Mouse (Mus musculus) neural tube, embryonic 12.5 days (tissue): ENCODE measurements around the gene Thap2. TPM values are rescaled to one million over a fixed set of nuclear protein-coding genes. Genes with fewer than 3 reads are reported as not detected.

Experiments used
- ATAC-seq: fragments of 200-750 bp; cut with Nextera tagmentation; 2 replicates; pipeline ENCODE4 v1.8.0; 2017; ENCODE audit warnings: low read depth, mild to moderate bottlenecking, moderate TSS enrichment, moderate library complexity; ENCODE audit not compliant: low FRiP score
- H3K27ac ChIP-seq: fragments of 300-500 bp; sonication (generic); 2 replicates; pipeline ENCODE4 v1.5.1; 2016
- H3K27me3 ChIP-seq: fragments of 300-500 bp; sonication (generic); replicated peaks from 2 replicates; pipeline ENCODE4 v1.6.1; 2016; ENCODE audit warnings: mild to moderate bottlenecking
- H3K36me3 ChIP-seq: fragments of 300-500 bp; sonication (generic); 2 replicates; pipeline ENCODE4 v1.6.1; 2016; ENCODE audit warnings: mild to moderate bottlenecking
- H3K4me1 ChIP-seq: fragments of 300-500 bp; sonication (generic); 2 replicates; pipeline ENCODE4 v1.6.1; 2016
- H3K4me2 ChIP-seq: fragments of 300-500 bp; sonication (generic); replicated peaks from 2 replicates; pipeline ENCODE4 v1.6.1; 2016; ENCODE audit warnings: mild to moderate bottlenecking
- H3K4me3 ChIP-seq: fragments of 300-500 bp; sonication (generic); 2 replicates; pipeline ENCODE4 v1.5.1; 2016
- H3K9ac ChIP-seq: fragments of 300-500 bp; sonication (generic); 2 replicates; pipeline ENCODE4 v1.6.1; 2016; ENCODE audit warnings: mild to moderate bottlenecking
- H3K9me3 ChIP-seq: fragments of 300-500 bp; sonication (generic); 2 replicates; pipeline ENCODE4 v1.6.1; 2016; ENCODE audit warnings: mild to moderate bottlenecking
- WGBS: fragments of 180-500 bp; shearing (Covaris S2); methylation state at CpG from one replicate; pipeline ENCODE4 v1.1.7; 2016; 5-methylcytosine and 5-hydroxymethylcytosine counted together
- polyA plus RNA-seq: library from polyadenylated mRNA; unstranded; fragments of >200 nt; fragmentation: Nextera tagmentation; extraction: Ambion mirVana; gene quantifications from 2 replicates; pipeline ENCODE4 v1.2.1, GENCODE M21; 2016

Gene Thap2
- polyA plus RNA-seq, 1 experiment from 2014 or later, result 34.0 TPM

GRCm38 (mm10) chr10:115382846-115383643 is 1.2 kb downstream of the Thap2 start:
- WGBS, result 15% methylated on average over 12 of the region's 12 CpGs
- Histone ChIP-seq H3K27me3 (no peaks in the 10 kb centered on the region), H3K4me1 (peaks cover 25% of the 10 kb centered on the region), H3K36me3 (no peaks in the 10 kb centered on the region; the same call in 1 of the 2 replicates), H3K9me3 (no peaks in the 10 kb centered on the region), H3K4me2 (peak overlapping the region; percentile 80), H3K9ac (peak overlapping the region; percentile 98), H3K4me3 (peak overlapping the region; percentile 98), H3K27ac (peak overlapping the region; percentile 15; the same call in 1 of the 2 replicates)
- ATAC-seq, result no peak

- Histone ChIP-seq H3K4me2 (peak overlapping the region; percentile 80; the same call in 1 of the 2 replicates), H3K9ac (no peak overlapping the region), H3K9me3 (no peaks in the 10 kb centered on the region), H3K4me3 (no peak overlapping the region), H3K27ac (no peak overlapping the region), H3K27me3 (no peaks in the 10 kb centered on the region), H3K36me3 (no peaks in the 10 kb centered on the region; the same call in 1 of the 2 replicates), H3K4me1 (peaks cover 16% of the 10 kb centered on the region)
- 84% methylated on average over 2 of the region's 2 CpGs for WGBS
- no peak for ATAC-seq
Measured at GRCm38 (mm10) chr10:115381506-115382084, 2.6 kb downstream of the Thap2 start.

- Histone ChIP-seq H3K9me3 (no peaks in the 10 kb centered on the region), H3K4me2 (peak overlapping the region; percentile 70), H3K27ac (no peak overlapping the region), H3K4me3 (no peak overlapping the region), H3K9ac (no peak overlapping the region), H3K36me3 (no peaks in the 10 kb centered on the region), H3K27me3 (no peaks in the 10 kb centered on the region), H3K4me1 (peaks cover 16% of the 10 kb centered on the region; the same call in 1 of the 2 replicates)
- WGBS, result 81% methylated on average over 4 of the region's 4 CpGs
- no peak for ATAC-seq
Measured at GRCm38 (mm10) chr10:115363151-115363550, 21.1 kb downstream of the Thap2 start.

DNA sequence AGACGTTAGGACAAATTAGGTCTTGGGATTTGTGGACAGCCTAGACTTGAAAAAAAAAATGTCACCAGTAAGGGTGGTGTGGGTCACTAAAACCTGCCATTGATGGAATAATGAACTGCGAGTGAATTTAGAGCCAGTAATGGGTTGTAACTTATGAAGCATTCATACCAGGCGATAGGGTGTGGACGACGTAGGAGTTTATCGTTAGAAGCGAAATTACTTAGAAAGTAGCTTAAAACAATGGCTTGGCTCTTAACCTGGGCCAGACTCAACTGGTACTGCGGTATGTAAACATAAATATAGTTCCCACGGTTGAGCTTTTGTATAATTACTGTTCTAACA is 21.6 kb downstream of the Thap2 start:
- Histone ChIP-seq H3K36me3 (no peaks in the 10 kb centered on the region), H3K27me3 (no peaks in the 10 kb centered on the region), H3K9me3 (no peaks in the 10 kb centered on the region), H3K4me3 (peak overlapping the region; percentile 54), H3K27ac (peak overlapping the region; percentile 72; the same call in 1 of the 2 replicates), H3K9ac (peak overlapping the region; percentile 45; the same call in 1 of the 2 replicates), H3K4me2 (peak overlapping the region; percentile 70), H3K4me1 (peaks cover 16% of the 10 kb centered on the region; the same call in 1 of the 2 replicates)
- WGBS, result 8% methylated on average over 9 of the region's 9 CpGs
- no peak; the same call in 1 of the 2 replicates for ATAC-seq

- H3K27me3 ChIP-seq, result no peaks in the 10 kb centered on the region
- peak within 1 kb of the TSS; percentile 54 for H3K4me3 ChIP-seq
- H3K9me3 ChIP-seq, result no peaks in the 10 kb centered on the region
- H3K4me2 ChIP-seq, result peak within 1 kb of the TSS; percentile 70
- peaks cover 4% of the 10 kb centered on the region; the same call in 1 of the 2 replicates for H3K36me3 ChIP-seq
- H3K27ac ChIP-seq, result peak within 1 kb of the TSS; percentile 72
- peak; percentile 98 for ATAC-seq
- H3K4me1 ChIP-seq, result peaks cover 16% of the 10 kb centered on the region; the same call in 1 of the 2 replicates
- peak within 1 kb of the TSS; percentile 45 for H3K9ac ChIP-seq
- WGBS, result under 1% methylated on average over 57 of the region's 58 CpGs
Measured at GRCm38 (mm10) chr10:115361840-115362622, 22.2 kb downstream of the Thap2 start, which contains the start of gene Tmem19. TSS of gene Tmem19 (minus strand) at chr10:115362501.

- Histone ChIP-seq H3K36me3 (peaks cover 18% of the 10 kb centered on the region), H3K27me3 (no peaks in the 10 kb centered on the region), H3K4me2 (no peak overlapping the region), H3K9me3 (no peaks in the 10 kb centered on the region), H3K27ac (no peak overlapping the region), H3K9ac (no peak overlapping the region), H3K4me1 (peaks cover 16% of the 10 kb centered on the region; the same call in 1 of the 2 replicates), H3K4me3 (no peak overlapping the region)
- WGBS, result 94% methylated on average over 7 of the region's 7 CpGs
- no peak for ATAC-seq
Measured at GRCm38 (mm10) chr10:115359066-115359465, 25.2 kb downstream of the Thap2 start.

GRCm38 (mm10) chr10:115358216-115358919 is 25.9 kb downstream of the Thap2 start:
- no peak overlapping the region for H3K9ac ChIP-seq
- H3K9me3 ChIP-seq, result no peaks in the 10 kb centered on the region
- H3K36me3 ChIP-seq, result peaks cover 18% of the 10 kb centered on the region
- H3K27me3 ChIP-seq, result no peaks in the 10 kb centered on the region
- peaks cover 16% of the 10 kb centered on the region; the same call in 1 of the 2 replicates for H3K4me1 ChIP-seq
- H3K27ac ChIP-seq, result no peak overlapping the region
- no peak overlapping the region for H3K4me2 ChIP-seq
- 95% methylated on average over 17 of the region's 17 CpGs for WGBS
- ATAC-seq, result no peak
- no peak overlapping the region for H3K4me3 ChIP-seq

DNA sequence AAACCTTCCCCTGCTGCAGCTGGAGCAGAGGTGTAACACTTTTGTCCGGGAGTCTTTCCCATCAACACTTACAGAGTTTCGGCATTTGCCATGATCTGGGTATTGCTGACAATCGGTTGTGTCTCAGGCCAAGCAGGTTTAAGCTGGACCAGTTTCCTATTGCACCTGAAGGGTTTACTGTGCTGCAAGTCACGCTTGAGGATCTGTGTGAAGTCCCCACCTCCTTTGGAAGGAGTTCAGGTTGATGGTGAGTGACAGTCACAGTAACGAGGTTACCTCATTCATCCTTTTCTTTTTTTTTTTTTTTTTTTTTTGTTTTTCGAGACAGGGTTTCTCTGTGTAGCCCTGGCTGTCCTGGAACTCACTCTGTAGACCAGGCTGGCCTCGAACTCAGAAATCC is 28.1 kb downstream of the Thap2 start:
- no peak overlapping the region for H3K9ac ChIP-seq
- no peaks in the 10 kb centered on the region for H3K27me3 ChIP-seq
- no peak overlapping the region for H3K27ac ChIP-seq
- H3K9me3 ChIP-seq, result no peaks in the 10 kb centered on the region
- peaks cover 18% of the 10 kb centered on the region for H3K36me3 ChIP-seq
- no peak overlapping the region for H3K4me2 ChIP-seq
- no peak for ATAC-seq
- no peak overlapping the region for H3K4me3 ChIP-seq
- WGBS, result 90% methylated on average over 6 of the region's 7 CpGs
- H3K4me1 ChIP-seq, result peaks cover 7% of the 10 kb centered on the region; the same call in 1 of the 2 replicates

- Histone ChIP-seq H3K27ac (no peak overlapping the region), H3K4me1 (no peaks in the 10 kb centered on the region), H3K36me3 (peaks cover 18% of the 10 kb centered on the region), H3K4me2 (no peak overlapping the region), H3K4me3 (no peak overlapping the region), H3K27me3 (no peaks in the 10 kb centered on the region), H3K9me3 (no peaks in the 10 kb centered on the region), H3K9ac (no peak overlapping the region)
- ATAC-seq, result no peak
- WGBS, result 93% methylated on average over 6 of the region's 6 CpGs
Measured at GRCm38 (mm10) chr10:115355016-115355415, 29.2 kb downstream of the Thap2 start.

GRCm38 (mm10) chr10:115354553-115354952 is 29.7 kb downstream of the Thap2 start:
- H3K4me3 ChIP-seq, result no peak overlapping the region
- H3K4me2 ChIP-seq, result no peak overlapping the region
- H3K9me3 ChIP-seq, result no peaks in the 10 kb centered on the region
- no peak overlapping the region for H3K9ac ChIP-seq
- H3K27me3 ChIP-seq, result no peaks in the 10 kb centered on the region
- H3K4me1 ChIP-seq, result no peaks in the 10 kb centered on the region
- WGBS, result 71% methylated on average over 6 of the region's 6 CpGs
- ATAC-seq, result no peak
- H3K27ac ChIP-seq, result no peak overlapping the region
- peaks cover 18% of the 10 kb centered on the region for H3K36me3 ChIP-seq

DNA sequence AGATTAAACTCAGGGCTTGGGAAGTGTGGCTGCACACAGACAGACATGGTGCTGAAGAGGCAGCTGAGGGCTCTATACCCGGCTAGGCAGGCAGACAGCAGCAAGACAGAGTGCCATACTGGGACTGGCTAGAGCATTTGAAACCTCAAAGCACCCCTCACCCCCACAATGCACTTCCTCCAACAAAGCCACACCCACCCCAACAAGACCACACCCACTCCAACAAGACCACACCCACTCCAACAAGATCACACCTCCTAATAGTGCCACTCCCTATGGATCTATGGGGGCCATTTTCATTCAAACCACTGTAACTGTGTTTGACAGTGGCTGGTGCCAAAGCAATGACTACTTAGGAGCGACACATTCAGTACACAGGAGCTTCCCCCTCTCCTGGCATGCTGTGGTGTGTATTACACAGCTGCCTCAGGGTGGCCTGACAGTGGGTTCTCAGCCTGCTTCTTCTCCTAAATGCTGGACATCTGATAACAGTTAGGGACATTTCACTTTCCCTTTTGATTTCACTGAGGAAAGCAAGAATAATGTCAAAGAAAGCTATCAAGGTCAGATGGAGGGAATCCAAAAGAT is 33.3 kb downstream of the Thap2 start:
- no peak for ATAC-seq
- H3K9me3 ChIP-seq, result no peaks in the 10 kb centered on the region
- H3K9ac ChIP-seq, result no peak overlapping the region
- peaks cover 13% of the 10 kb centered on the region for H3K36me3 ChIP-seq
- H3K27ac ChIP-seq, result no peak overlapping the region
- WGBS, result 68% methylated on average over 2 of the region's 2 CpGs
- H3K4me3 ChIP-seq, result no peak overlapping the region
- H3K4me1 ChIP-seq, result no peaks in the 10 kb centered on the region
- H3K27me3 ChIP-seq, result no peaks in the 10 kb centered on the region
- no peak overlapping the region for H3K4me2 ChIP-seq
